Mouse (Mus musculus): ENCODE measurements around the gene Gm7137. TPM values are rescaled to one million over a fixed set of nuclear protein-coding genes. Genes with fewer than 3 reads are reported as not detected.
"Not testable (repeated sequence)": the region's sequence is repeated elsewhere in the genome, so short reads cannot be mapped to it uniquely, and the experiment has no call there.

The Gm7137 gene
- not detected in 2 replicates for polyA plus RNA-seq (2011; ENCODE audit: insufficient read depth, insufficient read length, low replicate concordance, missing spikeins)

- H3K4me1 ChIP-seq (ENCODE audit: control insufficient read depth, insufficient read depth, low read length); H3K27ac ChIP-seq (ENCODE audit: control insufficient read depth, insufficient read depth, low read depth, low read length, poor library complexity); H3K4me3 ChIP-seq (replicated peaks; ENCODE audit: control insufficient read depth, low read depth, low read length): not testable (repeated sequence)
- 78% methylated on average over 1 of the region's 1 CpGs for WGBS
Measured at GRCm38 (mm10) chr10:77787876-77788275, at the start of gene Gm7137. Gene Gm7137 (minus strand): TSS chr10:77788200.

DNA sequence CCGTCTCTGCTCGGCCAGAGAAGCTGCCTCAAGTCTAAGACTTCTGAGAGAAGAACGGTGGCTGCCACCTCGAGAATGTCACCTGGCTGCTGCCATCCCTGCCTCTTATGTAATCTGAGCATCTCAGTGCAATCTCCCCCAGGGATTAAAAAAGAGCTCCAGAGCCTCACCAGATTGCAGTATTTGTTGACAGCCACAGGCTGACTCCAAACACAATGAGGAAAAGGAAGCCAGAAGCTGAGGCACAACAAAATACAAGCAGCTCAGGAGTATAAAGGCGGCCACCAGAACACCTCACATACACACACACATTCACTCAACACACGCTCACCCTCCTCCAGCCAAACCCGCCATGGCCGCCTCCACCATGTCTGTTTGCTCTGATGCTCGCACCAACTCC is 47.6 kb upstream of the Gm7137 start, which contains the start of gene Krtap10-10:
Gene Krtap10-10, plus strand, starts transcription at position 301 of the 400 bp plus-strand sequence.
- TF ChIP-seq CTCF (IDR thresholded peaks at IDR 0.05; ENCODE audit: control insufficient read depth, insufficient read depth, low read length) = no peak
- no peak for TF ChIP-seq POLR2A (IDR thresholded peaks at IDR 0.05; ENCODE audit: borderline replicate concordance, control insufficient read depth, low read depth, low read length)
- H3K4me1 ChIP-seq (ENCODE audit: control insufficient read depth, insufficient read depth, low read length) = no peaks in the 10 kb centered on the region
- WGBS = 69% methylated on average over 9 of the region's 9 CpGs
- no peak within 1 kb of the TSS for H3K4me3 ChIP-seq (replicated peaks; ENCODE audit: control insufficient read depth, low read depth, low read length)
- no peak within 1 kb of the TSS for H3K27ac ChIP-seq (ENCODE audit: control insufficient read depth, insufficient read depth, low read depth, low read length, poor library complexity)

- Histone ChIP-seq H3K27ac (ENCODE audit: control insufficient read depth, insufficient read depth, low read depth, low read length, poor library complexity) (no peak within 1 kb of the TSS), H3K4me1 (ENCODE audit: control insufficient read depth, insufficient read depth, low read length) (no peaks in the 10 kb centered on the region), H3K4me3 (replicated peaks; ENCODE audit: control insufficient read depth, low read depth, low read length) (no peak within 1 kb of the TSS)
- no peak for TF ChIP-seq POLR2A (IDR thresholded peaks at IDR 0.05; ENCODE audit: borderline replicate concordance, control insufficient read depth, low read depth, low read length)
- no peak for TF ChIP-seq CTCF (IDR thresholded peaks at IDR 0.05; ENCODE audit: control insufficient read depth, insufficient read depth, low read length)
- WGBS = 64% methylated on average over 6 of the region's 6 CpGs
Measured at GRCm38 (mm10) chr10:77826951-77827350, 39.0 kb upstream of the Gm7137 start, which contains the start of gene Krtap10-4. Gene Krtap10-4 (minus strand): TSS chr10:77827095.

- TF ChIP-seq POLR2A (IDR thresholded peaks at IDR 0.05; ENCODE audit: borderline replicate concordance, control insufficient read depth, low read depth, low read length) (no peak), CTCF (IDR thresholded peaks at IDR 0.05; ENCODE audit: control insufficient read depth, insufficient read depth, low read length) (no peak)
- 60% methylated on average over 4 of the region's 4 CpGs for WGBS
- Histone ChIP-seq H3K4me1 (ENCODE audit: control insufficient read depth, insufficient read depth, low read length) (no peaks in the 10 kb centered on the region), H3K4me3 (replicated peaks; ENCODE audit: control insufficient read depth, low read depth, low read length) (no peak overlapping the region), H3K27ac (ENCODE audit: control insufficient read depth, insufficient read depth, low read depth, low read length, poor library complexity) (no peak overlapping the region)
Measured at GRCm38 (mm10) chr10:77819203-77819602, 31.2 kb upstream of the Gm7137 start.

DNA sequence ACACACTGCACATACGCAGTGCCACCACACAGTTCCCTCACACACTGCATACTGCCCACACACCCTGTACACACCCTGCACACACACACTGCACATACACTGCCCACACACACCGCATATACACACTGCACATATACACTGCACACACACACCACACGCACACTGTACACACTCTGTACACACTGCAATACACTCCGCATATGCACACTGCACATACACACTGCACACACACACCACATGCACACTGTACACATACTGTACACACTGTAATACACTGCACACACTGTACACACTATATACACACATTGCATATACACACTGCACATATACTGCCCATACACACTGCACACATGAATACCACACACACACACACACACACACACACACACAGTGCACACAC is 30.5 kb upstream of the Gm7137 start:
- Histone ChIP-seq H3K4me3 (replicated peaks; ENCODE audit: control insufficient read depth, low read depth, low read length) (no peak overlapping the region), H3K4me1 (ENCODE audit: control insufficient read depth, insufficient read depth, low read length) (no peaks in the 10 kb centered on the region), H3K27ac (ENCODE audit: control insufficient read depth, insufficient read depth, low read depth, low read length, poor library complexity) (no peak overlapping the region)
- peak; percentile 8; the same call in 1 of the 2 replicates for TF ChIP-seq CTCF (IDR thresholded peaks at IDR 0.05; ENCODE audit: control insufficient read depth, insufficient read depth, low read length)
- TF ChIP-seq POLR2A (IDR thresholded peaks at IDR 0.05; ENCODE audit: borderline replicate concordance, control insufficient read depth, low read depth, low read length) = no peak
- WGBS = 94% methylated on average over 4 of the region's 4 CpGs

DNA sequence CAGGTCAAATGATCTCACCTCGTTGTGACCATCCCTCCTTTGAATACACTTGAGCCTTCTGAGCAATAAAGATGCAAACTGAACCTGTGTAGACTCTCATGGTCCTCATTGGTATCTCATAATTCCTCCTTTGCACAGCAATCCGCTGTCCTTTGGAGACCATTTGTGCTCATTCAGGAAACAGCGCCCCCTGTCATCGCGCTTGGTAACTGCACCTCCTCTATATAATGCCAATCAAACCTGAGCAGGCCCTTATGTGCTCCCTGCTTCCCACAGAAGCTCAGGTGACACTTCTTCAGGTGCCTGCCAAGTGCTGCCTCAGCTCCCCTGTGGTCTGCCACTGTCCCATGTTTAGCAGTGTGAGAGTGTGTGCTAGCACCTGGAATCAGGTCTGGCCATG is 27.5 kb upstream of the Gm7137 start:
- Histone ChIP-seq H3K4me1 (ENCODE audit: control insufficient read depth, insufficient read depth, low read length) (no peaks in the 10 kb centered on the region), H3K27ac (ENCODE audit: control insufficient read depth, insufficient read depth, low read depth, low read length, poor library complexity) (no peak overlapping the region), H3K4me3 (replicated peaks; ENCODE audit: control insufficient read depth, low read depth, low read length) (no peak overlapping the region)
- 40% methylated on average over 5 of the region's 5 CpGs for WGBS
- no peak for TF ChIP-seq POLR2A (IDR thresholded peaks at IDR 0.05; ENCODE audit: borderline replicate concordance, control insufficient read depth, low read depth, low read length)
- peak; percentile 47; the same call in 1 of the 2 replicates for TF ChIP-seq CTCF (IDR thresholded peaks at IDR 0.05; ENCODE audit: control insufficient read depth, insufficient read depth, low read length)

DNA sequence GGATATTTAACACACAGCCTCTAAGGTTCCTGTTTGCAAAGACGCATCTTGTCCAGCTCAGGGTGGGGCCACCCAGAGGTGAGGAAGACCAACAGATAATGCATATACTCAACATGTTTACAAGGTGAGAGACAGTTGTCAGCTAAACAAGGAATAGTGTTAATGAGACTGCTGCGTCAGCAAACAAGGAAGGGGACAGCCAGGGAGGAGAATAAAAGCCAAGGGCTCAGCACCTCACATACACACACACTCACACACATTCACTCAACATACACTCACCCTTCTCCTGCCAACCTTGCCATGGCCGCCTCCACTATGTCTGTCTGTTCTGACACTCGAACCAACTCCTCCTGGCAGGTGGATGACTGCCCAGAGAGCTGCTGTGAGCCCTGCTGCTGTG is 26.4 kb upstream of the Gm7137 start, which contains the start of gene Gm2696:
Gene Gm2696, plus strand, starts transcription at position 301 of the 400 bp plus-strand sequence.
- TF ChIP-seq CTCF (IDR thresholded peaks at IDR 0.05; ENCODE audit: control insufficient read depth, insufficient read depth, low read length) = no peak
- TF ChIP-seq POLR2A (IDR thresholded peaks at IDR 0.05; ENCODE audit: borderline replicate concordance, control insufficient read depth, low read depth, low read length) = no peak
- Histone ChIP-seq H3K4me1 (ENCODE audit: control insufficient read depth, insufficient read depth, low read length) (no peaks in the 10 kb centered on the region), H3K27ac (ENCODE audit: control insufficient read depth, insufficient read depth, low read depth, low read length, poor library complexity) (no peak within 1 kb of the TSS), H3K4me3 (replicated peaks; ENCODE audit: control insufficient read depth, low read depth, low read length) (no peak within 1 kb of the TSS)
- WGBS = 54% methylated on average over 4 of the region's 4 CpGs

DNA sequence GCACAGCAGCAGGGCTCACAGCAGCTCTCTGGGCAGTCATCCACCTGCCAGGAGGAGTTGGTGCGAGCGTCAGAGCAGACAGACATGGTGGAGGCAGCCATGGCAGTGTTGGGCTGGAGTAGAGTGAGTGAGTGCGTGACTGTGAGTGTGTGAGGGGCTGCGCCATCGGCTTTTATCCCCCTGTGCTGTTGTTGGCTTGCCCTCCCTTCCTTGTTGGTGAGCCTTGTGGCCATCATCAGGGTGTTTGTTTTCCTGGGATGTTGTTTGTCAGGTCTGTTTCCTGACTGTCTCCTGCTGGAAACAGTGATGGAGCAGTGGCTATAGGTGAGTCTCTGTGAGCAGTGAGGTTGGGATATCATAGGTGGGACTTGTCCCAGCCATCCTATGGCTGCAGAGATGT is 23.7 kb upstream of the Gm7137 start, which contains the start of gene Gm9507:
Gene Gm9507, minus strand, starts transcription at position 101 of the 400 bp plus-strand sequence.
- H3K4me3 ChIP-seq (replicated peaks; ENCODE audit: control insufficient read depth, low read depth, low read length) = no peak within 1 kb of the TSS
- WGBS = 70% methylated on average over 5 of the region's 5 CpGs
- no peaks in the 10 kb centered on the region for H3K4me1 ChIP-seq (ENCODE audit: control insufficient read depth, insufficient read depth, low read length)
- TF ChIP-seq POLR2A (IDR thresholded peaks at IDR 0.05; ENCODE audit: borderline replicate concordance, control insufficient read depth, low read depth, low read length) (no peak), CTCF (IDR thresholded peaks at IDR 0.05; ENCODE audit: control insufficient read depth, insufficient read depth, low read length) (no peak)
- no peak within 1 kb of the TSS for H3K27ac ChIP-seq (ENCODE audit: control insufficient read depth, insufficient read depth, low read depth, low read length, poor library complexity)

- Histone ChIP-seq H3K27ac (ENCODE audit: control insufficient read depth, insufficient read depth, low read depth, low read length, poor library complexity) (no peak overlapping the region), H3K4me1 (ENCODE audit: control insufficient read depth, insufficient read depth, low read length) (no peaks in the 10 kb centered on the region), H3K4me3 (replicated peaks; ENCODE audit: control insufficient read depth, low read depth, low read length) (no peak overlapping the region)
- TF ChIP-seq POLR2A (IDR thresholded peaks at IDR 0.05; ENCODE audit: borderline replicate concordance, control insufficient read depth, low read depth, low read length) (no peak), CTCF (IDR thresholded peaks at IDR 0.05; ENCODE audit: control insufficient read depth, insufficient read depth, low read length) (no peak)
- WGBS = 58% methylated on average over 3 of the region's 3 CpGs
Measured at GRCm38 (mm10) chr10:77804095-77804494, 16.1 kb upstream of the Gm7137 start.

All from bone marrow, adult 2 months (tissue).